Mouse (Mus musculus): ENCODE results near the gene Cpne9. TPM values are rescaled to one million over a fixed set of nuclear protein-coding genes. Genes with fewer than 3 reads are reported as not detected.
A peak's percentile ranks its signal among the peaks of the same experiment; 100 is the strongest.

Gene Cpne9
- total RNA-seq, 2 experiments from 2014 or later, result 1.1 TPM

GRCm38 (mm10) chr6:113343177-113344092 lies 61.3 kb downstream of the Cpne9 start, which contains the start of gene Camk1:
Gene Camk1, minus strand, starts transcription at chr6:113343984.
- peak; percentile 93 for DNase-seq

GRCm38 (mm10) chr6:113344321-113344720 lies 62.2 kb downstream of the Cpne9 start:
- peak; percentile 82 to 88 for DNase-seq

DNA sequence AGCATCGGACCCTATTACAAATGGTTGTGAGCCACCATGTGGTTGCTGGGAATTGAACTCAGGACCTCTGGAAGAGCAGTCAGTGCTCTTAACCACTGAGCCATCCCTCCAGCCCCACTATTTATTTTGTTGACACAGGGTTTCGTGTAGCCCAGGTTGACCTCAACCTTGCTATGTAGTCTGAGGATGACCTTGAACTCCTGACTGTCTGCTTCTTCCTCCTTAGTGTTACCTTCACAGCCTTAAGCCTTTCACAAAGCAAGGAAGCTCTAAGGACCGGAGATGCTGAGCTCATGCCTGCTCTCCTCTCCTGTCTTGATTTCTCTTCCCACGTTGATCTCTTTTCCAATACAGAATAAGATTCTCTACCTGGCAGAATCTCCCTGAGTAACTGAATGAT lies 64.8 kb downstream of the Cpne9 start:
- DNase-seq, result no peak

- DNase-seq, result no peak
These were observed 68.4 kb downstream of the Cpne9 start for GRCm38 (mm10) chr6:113350538-113350937.

DNA sequence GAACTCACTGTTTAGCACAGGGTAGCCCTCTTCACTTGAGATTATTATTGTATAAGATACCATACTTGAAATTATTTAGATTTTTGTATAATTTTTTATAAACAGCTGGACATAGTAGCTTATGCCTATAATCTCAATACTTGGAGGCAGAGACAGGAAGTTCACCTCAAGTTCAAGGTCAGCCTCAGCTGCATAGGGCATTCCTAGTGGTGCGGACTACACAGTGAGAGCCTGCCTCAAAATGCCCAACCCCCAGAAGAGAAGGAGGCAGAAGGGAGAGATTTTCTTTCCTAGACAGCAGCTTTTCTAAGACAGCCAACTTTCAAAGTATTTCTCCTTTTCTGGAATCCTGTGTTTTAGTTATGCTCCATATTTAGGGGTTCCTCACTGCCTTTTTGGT lies 69.1 kb downstream of the Cpne9 start:
- DNase-seq, result no peak

DNA sequence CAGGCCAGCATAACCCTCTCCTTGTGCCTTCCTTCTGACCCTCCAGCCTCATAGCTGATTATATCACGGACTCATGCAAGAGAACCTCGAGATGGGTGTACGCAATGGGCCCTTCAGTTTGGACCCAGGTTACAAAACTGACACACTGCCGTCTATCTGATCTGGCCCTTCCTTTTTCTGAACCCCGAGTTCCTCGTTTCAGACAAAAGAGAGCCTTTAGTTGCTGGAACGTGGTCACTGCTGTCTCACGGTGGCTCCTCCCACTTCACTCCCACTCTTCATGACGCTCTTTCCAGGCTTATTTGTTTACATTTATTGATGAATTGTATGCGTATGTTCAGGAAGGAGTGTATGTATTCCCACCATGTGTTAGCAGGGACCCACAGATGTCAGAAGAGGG lies 69.5 kb downstream of the Cpne9 start:
- DNase-seq, result no peak

DNA sequence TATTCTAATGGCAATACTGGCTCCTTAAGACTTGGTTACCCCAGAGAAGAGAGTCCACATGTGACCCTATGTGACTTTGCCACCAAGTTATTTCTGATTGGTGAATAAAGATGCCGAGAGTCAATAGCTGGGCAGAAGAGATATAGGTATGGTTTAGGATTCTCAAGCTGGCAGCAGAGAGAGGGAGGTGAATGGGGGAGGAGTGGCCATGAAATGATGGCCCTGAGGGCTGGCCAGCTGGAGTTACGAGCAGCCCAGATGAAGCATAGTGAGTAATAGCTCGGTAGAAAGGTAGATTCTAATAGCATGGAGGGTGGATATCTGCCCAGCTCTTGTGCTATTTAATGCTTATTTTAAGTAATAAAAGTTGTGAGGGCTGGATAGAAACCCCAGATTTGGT lies 70.7 kb downstream of the Cpne9 start:
- peak in 1 of 2 experiments; percentile 50 for DNase-seq

DNA sequence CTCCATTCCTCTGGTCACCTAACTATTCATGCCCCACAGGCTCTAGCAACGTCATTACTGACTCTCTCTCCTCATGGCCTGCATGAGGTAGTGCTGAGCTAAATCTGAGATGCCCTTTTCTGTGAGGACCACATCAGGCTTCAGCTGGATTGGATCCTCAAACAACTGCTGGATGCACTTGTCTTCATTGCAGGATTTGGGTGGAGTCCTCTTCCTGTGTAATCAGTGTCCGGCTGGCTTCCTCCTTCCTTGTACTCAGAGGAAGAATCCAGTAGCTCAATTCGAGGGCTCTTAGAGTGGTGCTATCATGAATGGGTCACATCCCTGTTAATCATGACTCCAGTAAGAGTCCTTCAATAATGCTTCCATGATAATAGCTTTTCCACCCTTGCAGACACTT lies 71.6 kb downstream of the Cpne9 start:
- DNase-seq, result no peak

Other genes with a start within 250 kb of the Cpne9 start
- 10 to 100 TPM; 39.9 to 43.1 TPM for gene Thumpd3, start 236.1 kb upstream of the Cpne9 start, total RNA-seq (2021)
- gene Setd5, start 204.9 kb upstream of the Cpne9 start, total RNA-seq (2021), result 10 to 100 TPM; 87.7 to 88.4 TPM
- gene Lhfpl4, start 86.9 kb upstream of the Cpne9 start, total RNA-seq (2021), result 1 to 10 TPM; 2.9 to 3.1 TPM
- 10 to 100 TPM; 19.7 to 30.1 TPM for gene Mtmr14, start 44.5 kb upstream of the Cpne9 start, total RNA-seq (2021)
- gene Brpf1, start 24.8 kb downstream of the Cpne9 start, total RNA-seq (2021), result 10 to 100 TPM; 25.2 to 27.2 TPM
- 10 to 100 TPM; 14.0 to 15.4 TPM for gene Ogg1, start 44.7 kb downstream of the Cpne9 start, total RNA-seq (2021)
- gene Camk1, start 61.7 kb downstream of the Cpne9 start, total RNA-seq (2021), result 10 to 100 TPM; 46.4 to 53.9 TPM
- 10 to 100 TPM; 36.3 to 43.8 TPM for gene Tada3, start 95.6 kb downstream of the Cpne9 start, total RNA-seq (2021)
- gene Arpc4, start 95.8 kb downstream of the Cpne9 start, total RNA-seq (2021), result 100 to 1,000 TPM; 193 to 213 TPM
- gene Ttll3, start 107.0 kb downstream of the Cpne9 start, total RNA-seq (2021), result 1 to 10 TPM; 2.2 to 3.6 TPM
- gene Rpusd3, start 137.0 kb downstream of the Cpne9 start, total RNA-seq (2021), result 1 to 10 TPM; 4.6 to 7.2 TPM
- gene Cidec, start 153.5 kb downstream of the Cpne9 start, total RNA-seq (2021), result 100 to 1,000 TPM; 344 to 362 TPM
- 10 to 100 TPM; 45.0 to 50.6 TPM for gene Jagn1, start 160.3 kb downstream of the Cpne9 start, total RNA-seq (2021)
- gene Il17re, start 176.2 kb downstream of the Cpne9 start, total RNA-seq (2021), result under 1 TPM; 0.50 to 0.76 TPM
- 10 to 100 TPM; 18.1 to 19.5 TPM for gene Il17rc, start 189.1 kb downstream of the Cpne9 start, total RNA-seq (2021)
- gene Creld1, start 201.0 kb downstream of the Cpne9 start, total RNA-seq (2021), result 10 to 100 TPM; 55.9 to 58.0 TPM
- gene Prrt3, start 219.6 kb downstream of the Cpne9 start, total RNA-seq (2021), result under 1 TPM; 0.17 to 0.26 TPM
- gene Emc3, start 249.3 kb downstream of the Cpne9 start, total RNA-seq (2021), result 100 to 1,000 TPM in 1 of 2 experiments, 10 to 100 TPM in 1; 96.2 to 122 TPM
- gene Fancd2, start 249.4 kb downstream of the Cpne9 start, total RNA-seq (2021), result 1 to 10 TPM in 1 of 2 experiments, under 1 TPM in 1; 0.83 to 1.5 TPM

Data from adrenal gland, postnatal 36 days (tissue).